Mouse (Mus musculus) right cerebral cortex, adult 2 months (tissue): ENCODE data around the gene Cul7.
A peak's percentile ranks its signal among the peaks of the same experiment; 100 is the strongest.

Experiments used
- DNase-seq, 2 experiments: peaks; one replicate each; pipeline ENCODE4 v3.0.0; 2021 to 2022; ENCODE audit warnings: low spot score in 2 of 2

Cul7 gene

GRCm38 (mm10) chr17:46628791-46629684 is 21.1 kb upstream of the Cul7 start, which contains the start of gene Ptk7:
Gene Ptk7 (minus strand): TSS chr17:46629504.
- DNase-seq: peak; percentile 61 to 62

DNA sequence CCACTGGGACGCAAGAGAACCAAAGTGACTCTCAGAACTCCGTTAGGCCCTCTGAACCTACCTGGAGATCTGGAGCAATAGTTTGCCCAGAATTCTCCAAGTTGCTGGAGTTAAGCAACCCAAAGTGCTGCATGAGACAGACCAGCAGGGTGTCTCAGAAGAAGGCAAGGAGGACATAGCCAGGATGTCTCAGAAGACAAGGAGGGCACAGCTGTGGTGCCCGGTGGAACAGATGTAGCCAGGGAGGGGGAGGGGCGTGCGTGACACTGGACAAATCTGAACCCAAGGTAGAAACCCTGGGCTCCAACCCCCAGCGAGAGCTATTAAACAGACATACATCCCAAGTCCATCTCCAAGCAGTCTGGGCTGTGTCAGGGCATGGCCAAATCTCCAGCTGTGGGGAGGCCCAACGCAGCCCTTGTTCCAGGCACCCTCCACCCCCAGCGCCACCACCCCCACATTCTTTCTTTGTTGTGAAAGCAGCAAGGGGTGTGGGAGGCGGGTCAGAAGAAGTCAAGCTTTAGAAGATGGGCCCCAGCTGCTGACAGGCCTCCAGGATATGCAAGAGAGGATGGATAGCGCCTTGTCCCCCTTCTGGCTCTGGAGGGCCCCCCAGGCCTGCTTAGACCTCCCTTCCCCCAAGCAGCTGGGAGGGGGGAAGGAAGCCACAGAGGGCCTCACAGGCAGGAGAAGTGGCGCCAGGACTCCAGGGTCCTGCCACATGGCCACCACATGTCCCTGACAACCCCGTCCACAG is 20.3 kb upstream of the Cul7 start:
- no peak for DNase-seq

- peak; percentile 72 to 74 for DNase-seq
Observed at GRCm38 (mm10) chr17:46636831-46637523, 13.2 kb upstream of the Cul7 start.

DNA sequence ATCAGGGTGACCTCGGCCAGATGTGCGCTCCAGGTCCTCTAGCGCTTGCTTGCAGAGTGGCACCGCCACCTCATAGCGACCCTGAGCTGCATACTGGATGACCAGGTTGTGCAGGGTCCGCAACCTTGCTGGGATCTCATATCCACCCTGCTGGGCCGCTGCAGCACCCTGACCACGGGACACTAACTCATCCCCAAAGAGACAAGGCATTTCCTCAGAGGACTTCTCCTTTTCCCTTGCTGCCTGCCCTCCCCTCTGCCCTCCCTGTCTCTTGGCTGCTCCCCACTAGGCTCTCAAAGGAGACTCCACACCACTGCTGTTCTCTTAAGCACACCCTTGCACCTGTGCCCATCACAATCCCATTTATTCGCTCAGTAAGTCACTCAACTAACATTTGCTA is 10.2 kb upstream of the Cul7 start:
- DNase-seq: no peak

GRCm38 (mm10) chr17:46642060-46642459 is 8.1 kb upstream of the Cul7 start:
- no peak for DNase-seq

GRCm38 (mm10) chr17:46644152-46644805 is 5.9 kb upstream of the Cul7 start:
- DNase-seq: no peak

DNA sequence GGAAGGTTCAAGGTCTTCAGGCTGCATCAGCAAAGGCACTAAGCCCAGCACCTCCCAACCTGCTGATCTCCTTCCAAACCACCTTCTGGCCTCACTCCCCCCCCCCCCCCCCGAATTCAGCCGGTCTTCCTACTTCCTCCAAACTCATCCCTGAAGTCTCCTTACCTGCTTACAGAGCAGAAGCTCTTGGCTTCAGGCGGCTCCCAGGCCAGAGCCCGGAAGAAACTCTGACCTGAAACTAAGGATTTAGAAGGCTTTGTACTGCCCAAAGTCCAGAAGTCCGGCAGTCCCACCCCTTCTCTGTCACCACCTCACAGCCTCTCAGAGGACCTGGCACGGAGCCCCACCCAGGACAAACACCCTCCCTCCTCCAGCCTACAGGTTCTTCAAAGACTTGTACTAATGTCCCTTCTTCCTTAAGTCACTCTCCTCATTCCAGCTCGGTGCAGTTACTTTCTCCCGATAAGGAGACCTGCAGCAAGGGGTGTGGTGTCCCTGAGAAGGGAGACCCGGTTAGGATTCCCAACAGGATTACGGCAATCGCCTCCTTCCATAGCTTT is 5.1 kb upstream of the Cul7 start:
- DNase-seq: no peak

DNA sequence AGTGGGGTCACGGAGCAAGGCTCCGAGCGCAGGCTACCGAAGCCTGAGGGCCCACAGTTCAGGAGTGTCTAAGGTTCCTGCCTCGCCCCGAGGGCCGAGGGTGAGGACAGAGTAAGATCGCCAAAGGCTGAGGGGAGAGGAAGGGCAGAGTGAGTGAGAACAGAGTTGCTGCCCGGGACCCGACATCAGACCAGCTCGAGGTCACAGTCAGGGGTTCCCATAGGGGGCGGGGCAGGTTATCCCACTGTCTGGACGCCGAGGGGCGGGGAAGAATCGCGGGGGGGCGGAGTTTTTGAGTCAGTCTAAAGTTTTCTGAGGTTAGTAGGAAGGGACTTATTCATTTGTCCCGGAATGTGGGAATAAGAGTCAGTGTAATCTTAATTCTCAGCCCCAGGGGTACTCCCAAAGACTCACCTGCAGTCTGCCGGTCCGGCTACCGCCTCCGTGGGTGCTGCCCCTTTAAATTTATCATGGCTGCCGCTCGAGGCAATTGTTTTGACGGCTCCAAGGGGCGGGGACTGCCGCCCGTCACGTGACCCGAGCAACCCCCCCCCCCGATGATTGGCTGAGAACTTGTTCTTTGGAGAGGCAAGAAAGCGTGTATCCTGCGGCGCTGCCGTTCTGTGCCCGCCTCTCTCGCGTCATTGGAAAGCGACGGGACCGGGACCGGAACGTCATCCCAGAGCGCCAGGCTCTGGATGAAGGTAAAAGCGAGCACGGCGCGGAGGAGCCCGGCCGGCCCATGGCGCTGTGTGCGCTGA is 4.4 kb upstream of the Cul7 start, which contains the start of the genes Klc4 and Mrpl2:
Klc4 (minus strand) TSS at position 462 of the 761 bp plus-strand sequence.
Mrpl2 (plus strand) TSS at position 669 of the 761 bp plus-strand sequence.
- DNase-seq: peak; percentile 100

DNA sequence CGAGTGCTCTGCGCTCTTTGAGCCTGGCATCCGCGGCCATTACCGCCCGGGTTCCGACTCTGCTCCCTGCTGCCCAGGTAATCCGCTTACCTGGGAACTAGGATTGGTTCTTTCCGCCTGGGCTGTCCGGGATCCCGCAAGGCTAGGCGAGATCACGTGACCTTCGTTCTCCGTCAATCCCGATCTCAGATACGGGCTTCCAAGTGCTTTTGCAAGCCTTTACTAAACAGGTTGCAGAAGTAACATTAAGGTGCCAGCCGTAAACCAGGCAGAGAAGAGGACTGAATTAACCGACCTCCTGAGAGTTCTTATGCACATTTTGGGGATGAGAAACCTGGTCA is 3.8 kb upstream of the Cul7 start:
- no peak for DNase-seq

- DNase-seq: no peak
Observed at GRCm38 (mm10) chr17:46647279-46647678, 2.9 kb upstream of the Cul7 start.

- DNase-seq: no peak
Observed at GRCm38 (mm10) chr17:46648436-46648835, 1.7 kb upstream of the Cul7 start.

GRCm38 (mm10) chr17:46649811-46650210 is 326 bp upstream of the Cul7 start:
- no peak for DNase-seq

DNA sequence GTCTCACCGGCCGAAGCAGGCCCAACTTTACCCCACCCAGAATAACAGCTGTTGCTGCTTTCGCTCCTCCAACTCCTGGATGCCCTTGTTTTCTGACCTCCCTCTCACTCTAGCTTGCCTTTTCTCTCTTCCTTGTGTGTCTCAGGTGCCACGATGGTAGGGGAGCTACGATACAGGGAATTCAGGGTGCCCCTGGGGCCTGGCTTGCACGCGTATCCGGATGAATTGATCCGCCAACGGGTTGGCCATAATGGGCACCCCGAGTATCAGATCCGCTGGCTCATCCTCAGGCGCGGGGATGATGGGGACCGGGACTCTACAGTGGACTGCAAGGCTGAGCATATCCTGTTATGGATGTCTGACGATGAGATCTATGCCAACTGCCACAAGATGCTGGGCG is 1.2 kb downstream of the Cul7 start:
- no peak for DNase-seq

GRCm38 (mm10) chr17:46651755-46652547 is 1.8 kb downstream of the Cul7 start:
- DNase-seq: no peak

DNA sequence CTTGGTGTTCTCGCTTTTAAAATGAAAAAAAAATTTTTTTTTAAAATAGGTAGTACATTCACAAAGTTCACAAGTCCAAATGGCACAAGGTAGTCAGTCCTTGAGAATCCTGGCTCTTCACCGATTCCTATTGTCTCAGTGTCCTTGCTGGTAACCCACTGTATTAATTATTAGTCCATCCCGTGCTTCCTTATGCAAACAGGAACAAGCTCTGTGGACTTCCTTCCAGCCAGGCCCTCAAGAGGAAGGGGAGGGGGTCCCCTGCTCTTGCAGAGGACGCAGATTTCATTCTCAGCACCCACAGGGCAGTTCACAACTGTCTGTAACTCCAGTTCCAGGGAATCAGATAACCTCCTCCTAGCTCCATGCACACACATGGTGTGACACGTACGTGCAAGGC is 5.9 kb downstream of the Cul7 start:
- no peak for DNase-seq

- no peak for DNase-seq
Observed at GRCm38 (mm10) chr17:46661351-46661750, 11.2 kb downstream of the Cul7 start.

GRCm38 (mm10) chr17:46661981-46662380 is 11.8 kb downstream of the Cul7 start:
- DNase-seq: no peak

- DNase-seq: no peak
Observed at GRCm38 (mm10) chr17:46662730-46663129, 12.6 kb downstream of the Cul7 start.

DNA sequence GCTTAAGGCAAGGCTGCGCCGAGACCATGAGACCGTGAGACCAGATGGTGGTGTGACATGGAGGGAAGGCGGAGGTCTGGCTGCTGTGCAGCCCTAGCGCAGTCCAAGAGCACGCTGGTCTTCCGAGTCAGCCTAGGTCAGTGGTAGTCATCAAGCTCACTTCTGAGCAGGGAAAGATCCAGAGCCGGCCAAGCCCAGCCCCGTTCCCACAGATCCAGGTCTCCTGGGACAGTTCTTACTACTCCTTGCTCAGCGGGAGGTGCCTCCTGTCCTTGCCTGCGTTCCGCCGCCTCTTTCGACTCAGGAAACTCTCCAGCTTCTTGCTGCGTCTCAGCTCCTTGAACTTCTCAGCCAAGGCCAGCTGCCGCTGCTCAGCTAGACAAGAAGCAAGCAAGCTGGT is 17.6 kb downstream of the Cul7 start:
- no peak for DNase-seq

DNA sequence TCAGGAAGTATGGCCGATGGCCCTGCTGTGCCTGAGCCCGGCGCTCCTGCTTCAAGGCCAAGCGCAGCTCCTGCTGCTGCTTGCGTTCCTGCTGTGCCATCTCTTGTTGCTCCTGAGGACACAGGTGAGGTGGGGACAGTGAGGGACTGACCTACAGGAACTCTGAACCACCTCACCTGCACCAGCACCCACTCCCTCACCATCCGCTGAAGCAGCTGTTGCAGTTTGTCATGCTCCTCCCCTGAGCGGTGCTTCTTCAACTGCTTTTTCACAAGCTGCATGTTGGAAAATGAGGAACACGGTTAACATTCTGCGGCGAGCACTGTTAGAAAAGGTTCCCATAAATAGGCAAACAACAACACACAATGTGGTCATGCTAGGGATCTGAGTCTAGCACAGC is 19.8 kb downstream of the Cul7 start:
- DNase-seq: no peak
